Mouse (Mus musculus) limb, embryonic 14.5 days (tissue): Measurements from ENCODE around the gene Cdk2ap2. TPM values are rescaled to one million over a fixed set of nuclear protein-coding genes. Genes with fewer than 3 reads are reported as not detected.

Experiments
- ATAC-seq: fragments of 200-750 bp; cut with Nextera tagmentation; 2 replicates; pipeline ENCODE4 v1.8.0; 2017; ENCODE audit warnings: low read depth, moderate number of reproducible peaks, moderate TSS enrichment; ENCODE audit not compliant: low FRiP score
- DNase-seq: peaks from one replicate; pipeline ENCODE4 v3.0.0-alpha.2; 2015; ENCODE audit warnings: low spot score
- H3K27ac ChIP-seq: fragments of 300-500 bp; sonication (generic); replicated peaks from 2 replicates; pipeline ENCODE4 v1.5.1; 2014; ENCODE audit warnings: low read depth, mild to moderate bottlenecking, low read length, moderate library complexity, mixed read lengths
- H3K27me3 ChIP-seq: fragments of 300-500 bp; sonication (generic); 2 replicates; pipeline ENCODE4 v1.6.1; 2014; ENCODE audit warnings: low read length, mixed read lengths; ENCODE audit not compliant: control insufficient read depth, insufficient read depth
- H3K36me3 ChIP-seq: fragments of 300-500 bp; sonication (generic); 2 replicates; pipeline ENCODE4 v1.6.1; 2014; ENCODE audit warnings: mild to moderate bottlenecking, low read length, moderate library complexity, mixed read lengths; ENCODE audit not compliant: control insufficient read depth, insufficient read depth
- H3K4me1 ChIP-seq: fragments of 300-500 bp; sonication (generic); 2 replicates; pipeline ENCODE4 v1.6.1; 2014; ENCODE audit warnings: antibody characterized with exemption, low read length, mixed read lengths; ENCODE audit not compliant: control insufficient read depth, insufficient read depth
- H3K4me2 ChIP-seq: fragments of 300-500 bp; sonication (generic); replicated peaks from 2 replicates; pipeline ENCODE4 v1.6.1; 2014; ENCODE audit warnings: low read depth, mild to moderate bottlenecking, low read length, moderate library complexity; ENCODE audit not compliant: severe bottlenecking
- H3K4me3 ChIP-seq: fragments of 300-500 bp; sonication (generic); replicated peaks from 2 replicates; pipeline ENCODE4 v1.5.1; 2014; ENCODE audit warnings: low read length
- H3K9ac ChIP-seq: fragments of 300-500 bp; sonication (generic); 2 replicates; pipeline ENCODE4 v1.6.1; 2014; ENCODE audit warnings: mild to moderate bottlenecking, low read depth, low read length, moderate library complexity; ENCODE audit not compliant: severe bottlenecking
- H3K9me3 ChIP-seq: fragments of 300-500 bp; sonication (generic); 2 replicates; pipeline ENCODE4 v1.6.1; 2016; ENCODE audit warnings: low read length; ENCODE audit not compliant: control insufficient read depth
- POLR2A ChIP-seq: fragments of 200-500 bp; IDR thresholded peaks from 2 replicates; pipeline ENCODE4 v1.8.0; 2012; ENCODE audit warnings: inconsistent platforms, mild to moderate bottlenecking, moderate library complexity, borderline replicate concordance; ENCODE audit not compliant: insufficient read depth, insufficient read length; ENCODE audit errors: extremely low read depth
- WGBS: fragments of 180-500 bp; shearing (Covaris S2); extraction: QIAGEN DNeasy Blood & Tissue Kit; methylation state at CpG from one replicate; pipeline ENCODE4 v1.1.7; 2014; 5-methylcytosine and 5-hydroxymethylcytosine counted together
- polyA plus RNA-seq, 2 experiments: library from polyadenylated mRNA; depleted of rRNA in 1 of 2; stranded (reverse) in 1 of 2; unstranded in 1 of 2; fragments of >200 nt; fragmentation: Nextera tagmentation in 1 of 2; extraction: Ambion mirVana in 1 of 2; gene quantifications; 2 replicates each; pipeline versions ENCODE4 v1.2.1 to v1.2.3; 2012 to 2014

Gene Cdk2ap2
- polyA plus RNA-seq, 2 experiments: 45.2 to 67.6 TPM

DNA sequence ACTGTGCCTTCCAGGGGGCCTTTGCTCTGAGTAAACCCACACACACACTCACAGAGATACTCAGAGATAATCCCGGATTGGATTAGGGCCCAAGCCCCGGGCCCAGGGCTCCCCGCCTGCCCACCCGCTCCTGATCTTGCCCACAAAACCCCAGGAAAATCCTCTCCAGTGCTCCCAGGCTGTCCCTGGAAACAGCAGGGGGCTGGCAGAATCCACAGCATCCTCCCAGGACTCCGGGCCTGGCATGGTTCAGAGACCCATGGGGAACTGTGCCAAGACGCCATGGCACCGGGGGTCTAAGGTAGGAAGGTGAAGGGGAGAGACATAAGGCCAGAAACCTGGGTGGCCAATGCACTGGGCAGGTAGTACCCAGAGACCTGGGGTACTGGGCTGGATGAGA, 13.7 kb upstream of the Cdk2ap2 start:
- 81% methylated on average over 7 of the region's 7 CpGs for WGBS

DNA sequence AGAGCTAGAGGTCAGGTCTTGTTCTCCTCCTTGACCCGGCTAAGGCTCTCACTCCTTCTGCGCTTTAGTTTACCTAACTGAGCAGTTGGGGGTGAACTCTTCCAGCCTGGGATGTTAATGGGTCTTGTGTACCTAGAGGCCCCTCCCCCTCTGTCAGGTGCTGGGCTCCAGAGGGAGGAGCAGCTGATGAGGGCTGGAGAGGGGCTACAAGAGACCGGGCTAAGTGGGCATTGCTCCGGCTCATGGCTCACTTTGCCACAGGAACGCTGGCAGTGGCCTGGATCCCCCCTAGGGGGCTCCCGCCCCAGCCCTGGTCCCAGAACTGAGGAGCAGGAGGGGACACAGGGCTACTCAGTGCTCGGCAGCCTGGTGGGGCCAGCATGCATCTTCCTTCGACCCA, 13.2 kb upstream of the Cdk2ap2 start:
- Histone ChIP-seq H3K4me2 (no peak overlapping the region), H3K4me3 (no peak overlapping the region), H3K36me3 (no peaks in the 10 kb centered on the region), H3K27me3 (no peaks in the 10 kb centered on the region), H3K27ac (no peak overlapping the region), H3K9ac (no peak overlapping the region), H3K9me3 (no peaks in the 10 kb centered on the region), H3K4me1 (no peaks in the 10 kb centered on the region)
- TF ChIP-seq POLR2A: no peak
- ATAC-seq: no peak
- WGBS: 42% methylated on average over 8 of the region's 8 CpGs
- no peak for DNase-seq

More for the DNA sequence above, 13.7 kb upstream of the Cdk2ap2 start:
- Histone ChIP-seq H3K36me3 (no peaks in the 10 kb centered on the region), H3K27ac (no peak overlapping the region), H3K4me2 (no peak overlapping the region), H3K4me3 (no peak overlapping the region), H3K9ac (no peak overlapping the region), H3K27me3 (no peaks in the 10 kb centered on the region), H3K4me1 (no peaks in the 10 kb centered on the region), H3K9me3 (no peaks in the 10 kb centered on the region)
- ATAC-seq (no peak), DNase-seq (no peak)
- TF ChIP-seq POLR2A: no peak

DNA sequence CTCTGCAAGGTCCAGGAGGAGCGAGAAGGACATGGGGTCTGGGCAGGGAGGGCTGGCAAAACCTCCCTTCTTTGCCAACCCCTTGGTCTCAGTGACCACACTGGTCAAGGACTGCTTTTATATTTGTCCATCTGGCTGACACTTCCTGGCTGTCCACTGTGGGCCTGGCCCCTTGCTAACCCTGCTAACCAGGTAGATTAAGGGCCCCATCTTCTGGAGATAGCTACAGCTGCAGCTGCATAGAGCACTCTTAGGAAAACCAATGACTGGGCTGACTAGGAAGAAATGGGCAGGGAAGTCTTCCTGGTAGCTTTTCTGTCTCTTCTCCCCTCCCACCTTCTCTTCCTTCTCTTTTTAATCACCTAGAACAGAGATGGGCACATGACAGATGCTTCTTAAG, 12.0 kb upstream of the Cdk2ap2 start:
- TF ChIP-seq POLR2A: no peak
- 88% methylated on average over 1 of the region's 1 CpGs for WGBS

DNA sequence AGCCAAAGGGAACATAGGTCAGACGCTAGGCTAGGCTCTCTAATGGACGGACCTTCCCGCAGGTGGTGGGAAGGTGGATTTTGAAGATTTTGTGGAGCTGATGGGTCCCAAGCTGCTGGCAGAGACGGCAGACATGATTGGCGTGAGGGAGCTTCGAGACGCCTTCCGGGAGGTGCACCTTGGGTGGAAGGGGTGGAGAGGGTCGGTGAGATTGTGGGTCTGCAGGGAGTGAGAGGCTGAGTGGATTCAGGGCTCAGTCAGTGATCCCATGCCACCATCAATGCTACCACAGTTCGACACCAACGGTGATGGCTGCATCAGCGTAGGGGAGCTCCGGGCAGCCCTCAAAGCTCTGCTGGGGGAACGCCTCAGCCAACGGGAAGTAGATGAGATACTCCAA, 10.8 kb upstream of the Cdk2ap2 start:
- 90% methylated on average over 15 of the region's 15 CpGs for WGBS
- DNase-seq: no peak

More for the DNA sequence above, 12.0 kb upstream of the Cdk2ap2 start:
- no peak for DNase-seq
- Histone ChIP-seq H3K27ac (no peak overlapping the region), H3K27me3 (no peaks in the 10 kb centered on the region), H3K4me1 (no peaks in the 10 kb centered on the region), H3K9me3 (no peaks in the 10 kb centered on the region), H3K4me3 (no peak overlapping the region), H3K4me2 (no peak overlapping the region), H3K9ac (no peak overlapping the region), H3K36me3 (no peaks in the 10 kb centered on the region)
- ATAC-seq: no peak

GRCm38 (mm10) chr19:4087090-4087489, 9.9 kb upstream of the Cdk2ap2 start:
- no peak overlapping the region for H3K27ac ChIP-seq
- H3K9me3 ChIP-seq: no peaks in the 10 kb centered on the region
- 85% methylated on average over 5 of the region's 5 CpGs for WGBS
- ATAC-seq: no peak
- TF ChIP-seq POLR2A: no peak
- H3K36me3 ChIP-seq: no peaks in the 10 kb centered on the region
- H3K27me3 ChIP-seq: no peaks in the 10 kb centered on the region
- H3K4me3 ChIP-seq: no peak overlapping the region
- H3K9ac ChIP-seq: no peak overlapping the region
- DNase-seq: no peak
- no peaks in the 10 kb centered on the region for H3K4me1 ChIP-seq
- H3K4me2 ChIP-seq: no peak overlapping the region

More for the DNA sequence above, 10.8 kb upstream of the Cdk2ap2 start:
- no peaks in the 10 kb centered on the region for H3K27me3 ChIP-seq
- H3K27ac ChIP-seq: no peak overlapping the region
- H3K4me2 ChIP-seq: no peak overlapping the region
- no peak overlapping the region for H3K9ac ChIP-seq
- no peaks in the 10 kb centered on the region for H3K4me1 ChIP-seq
- no peaks in the 10 kb centered on the region for H3K36me3 ChIP-seq
- no peak overlapping the region for H3K4me3 ChIP-seq
- TF ChIP-seq POLR2A: no peak
- no peak for ATAC-seq
- H3K9me3 ChIP-seq: no peaks in the 10 kb centered on the region

DNA sequence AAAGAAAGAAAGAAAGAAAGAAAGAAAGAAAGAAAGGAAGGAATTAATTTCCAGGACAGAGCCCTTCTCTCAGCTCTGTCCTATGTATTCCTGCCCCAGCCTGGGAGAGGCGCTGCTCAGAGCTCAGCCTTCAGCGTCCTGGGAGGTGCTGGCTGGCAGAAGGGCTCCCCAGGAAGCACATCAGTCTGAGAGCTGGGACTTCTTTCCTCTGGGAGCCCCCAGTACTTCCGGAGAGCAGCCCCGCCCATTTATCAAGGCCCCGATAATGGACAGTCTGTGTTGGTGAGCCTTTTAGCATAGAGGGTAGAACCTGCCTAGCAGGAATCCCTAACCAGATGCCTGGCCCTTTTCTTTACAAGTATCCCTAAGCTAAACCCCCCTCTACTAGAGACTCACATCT, 8.8 kb upstream of the Cdk2ap2 start:
- no peak for DNase-seq
- TF ChIP-seq POLR2A: no peak
- ATAC-seq: no peak
- no peaks in the 10 kb centered on the region for H3K4me1 ChIP-seq
- no peaks in the 10 kb centered on the region for H3K27me3 ChIP-seq
- no peak overlapping the region for H3K4me2 ChIP-seq
- H3K9me3 ChIP-seq: no peaks in the 10 kb centered on the region
- no peak overlapping the region for H3K4me3 ChIP-seq
- H3K36me3 ChIP-seq: no peaks in the 10 kb centered on the region
- H3K9ac ChIP-seq: no peak overlapping the region
- 47% methylated on average over 5 of the region's 5 CpGs for WGBS
- no peak overlapping the region for H3K27ac ChIP-seq
